Mouse (Mus musculus): ENCODE measurements around the gene Acss2.

Acss2 gene

GRCm38 (mm10) chr2:155628112-155628511, 110.4 kb downstream of the Acss2 start:
- no peak for DNase-seq (ENCODE audit: low read depth, low spot score)

GRCm38 (mm10) chr2:155628519-155628918, 110.8 kb downstream of the Acss2 start:
- DNase-seq (ENCODE audit: low read depth, low spot score) = no peak

- DNase-seq (ENCODE audit: low read depth, low spot score) = peak; percentile 69
These were observed 111.5 kb downstream of the Acss2 start for GRCm38 (mm10) chr2:155629231-155629661.

GRCm38 (mm10) chr2:155630153-155630552, 112.4 kb downstream of the Acss2 start:
- DNase-seq (ENCODE audit: low read depth, low spot score) = no peak

- peak; percentile 56 for DNase-seq (ENCODE audit: low read depth, low spot score)
These were observed 113.1 kb downstream of the Acss2 start for GRCm38 (mm10) chr2:155630590-155631416.

- DNase-seq (ENCODE audit: low read depth, low spot score) = no peak
These were observed 114.6 kb downstream of the Acss2 start for GRCm38 (mm10) chr2:155632138-155632936.

- no peak for DNase-seq (ENCODE audit: low read depth, low spot score)
These were observed 115.4 kb downstream of the Acss2 start for GRCm38 (mm10) chr2:155633121-155633520.

- no peak for DNase-seq (ENCODE audit: low read depth, low spot score)
These were observed 116.0 kb downstream of the Acss2 start for GRCm38 (mm10) chr2:155633731-155634130.

- no peak for DNase-seq (ENCODE audit: low read depth, low spot score)
These were observed 116.8 kb downstream of the Acss2 start for GRCm38 (mm10) chr2:155634562-155634961.

Data from mesoderm, embryonic 11.5 days (tissue).